Mouse (Mus musculus) Patski (cell line): ENCODE measurements around the gene Rho. TPM values are rescaled to one million over a fixed set of nuclear protein-coding genes. Genes with fewer than 3 reads are reported as not detected.

Experiments
- ATAC-seq: fragments of 100-300 bp; one replicate; pipeline ENCODE4 v1.8.0; 2021
- CTCF ChIA-PET: fragments of 350-600 bp; sonication (Branson Sonifier 250); formaldehyde crosslinking; loops from one replicate; lab custom pipeline; 2022; ENCODE audit warnings: inconsistent platforms; lab: Charles Lee
- POLR2A ChIA-PET: fragments of 350-600 bp; sonication (Branson Sonifier 250); formaldehyde crosslinking; loops from one replicate; lab custom pipeline; 2022; ENCODE audit warnings: antibody characterized with exemption, inconsistent platforms; lab: Charles Lee
- DNase-seq: peaks from one replicate; pipeline ENCODE4 v3.0.0-alpha.2; 2011; ENCODE audit warnings: low read depth, low spot score
- H3K27me3 ChIP-seq: fragments of 371-371 bp; one replicate; pipeline ENCODE4 v1.5.1; 2021
- CTCF ChIP-seq: fragments of 100-300 bp; IDR thresholded peaks from one replicate; pipeline ENCODE4 v1.5.1; 2021
- in situ Hi-C: fragments of 300-500 bp; cut with MboI; formaldehyde crosslinking; loops from 3 replicates; pipeline ENCODE4 v1.11.1; 2018; ENCODE audit warnings: low pct_unique_long_range_greater_than_20kb, mixed read lengths
- polyA plus RNA-seq: library from polyadenylated mRNA; unstranded; gene quantifications from one replicate; pipeline ENCODE4 v1.2.3, GENCODE M21; 2021

The Rho gene
- polyA plus RNA-seq, 1 experiment from 2014 or later: 0.12 TPM

DNA sequence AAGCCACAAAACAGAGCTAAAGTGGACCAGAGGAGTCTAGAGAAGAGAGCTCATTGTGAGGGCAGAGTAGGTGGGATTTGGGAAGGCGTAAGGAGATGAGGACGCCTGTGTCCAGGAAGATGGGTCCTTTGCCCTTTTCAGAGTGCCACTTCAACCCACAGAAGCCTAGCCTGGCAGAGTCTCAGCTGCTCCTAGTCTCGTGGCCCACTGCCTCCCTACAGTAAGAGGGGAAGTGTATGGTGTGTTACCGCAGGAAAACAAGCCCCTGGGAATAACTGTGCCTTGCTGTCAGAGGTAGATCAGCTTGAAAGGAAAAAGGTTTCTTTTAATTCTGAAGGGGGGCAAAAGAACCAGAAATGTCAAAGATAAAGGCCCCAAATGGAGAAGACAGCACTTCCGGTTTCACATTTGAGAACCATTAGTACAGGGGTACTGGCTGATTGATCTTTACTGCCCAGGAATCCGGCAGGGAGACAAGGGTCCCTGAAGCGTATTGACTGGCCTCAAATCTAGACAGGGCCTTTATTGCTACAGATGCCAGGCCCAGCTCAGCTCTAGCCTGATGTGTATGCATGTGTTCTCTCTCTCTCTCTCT lies 33.5 kb upstream of the Rho start:
- in situ Hi-C loops: loop anchor here (25.0 kb wide), 1 partner anchor 514 kb away; no protein-coding TSS in a partner anchor
- ChIA-PET CTCF (no interaction called here), POLR2A (interaction anchor here (0.8 kb wide), 1 partner anchor 35 kb away, joined by 3 read pairs; no protein-coding TSS in a partner anchor)
- ATAC-seq (no peak), DNase-seq (no peak)
- no peaks in the 10 kb centered on the region for H3K27me3 ChIP-seq
- TF ChIP-seq CTCF: no peak

DNA sequence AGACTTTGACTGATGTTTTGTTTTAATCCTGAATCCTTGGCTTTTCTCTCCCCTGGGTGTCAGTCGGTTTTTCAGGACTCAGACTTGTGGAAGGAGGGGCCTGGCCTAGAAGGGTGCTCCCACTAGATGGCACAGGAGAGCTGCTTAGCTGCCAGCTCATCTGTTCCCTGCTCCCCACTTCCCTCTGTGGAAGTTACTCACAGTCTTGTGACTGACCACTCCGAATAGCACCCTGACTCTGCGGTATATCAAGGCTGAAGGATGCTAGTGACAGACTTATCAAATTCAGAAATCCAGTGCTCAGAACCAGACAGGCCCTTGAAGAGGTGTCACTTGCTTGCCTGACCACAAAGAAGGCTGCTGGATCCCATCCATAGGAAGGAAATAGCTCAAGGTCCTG lies 30.5 kb upstream of the Rho start:
- DNase-seq (no peak), ATAC-seq (peak; percentile 64)
- ChIA-PET POLR2A (no interaction called here), CTCF (interaction anchor here (0.8 to 3.2 kb wide), 23 partner anchors 9 to 330 kb away, joined by 3 to 17 read pairs (median 4); partner anchors contain the start of genes Ift122, Mbd4 and Plxnd1)
- in situ Hi-C loops: loop anchor here (5.0 kb wide), 2 partner anchors 106 to 226 kb away; no protein-coding TSS in a partner anchor
- peak; percentile 94 for TF ChIP-seq CTCF
- no peaks in the 10 kb centered on the region for H3K27me3 ChIP-seq

DNA sequence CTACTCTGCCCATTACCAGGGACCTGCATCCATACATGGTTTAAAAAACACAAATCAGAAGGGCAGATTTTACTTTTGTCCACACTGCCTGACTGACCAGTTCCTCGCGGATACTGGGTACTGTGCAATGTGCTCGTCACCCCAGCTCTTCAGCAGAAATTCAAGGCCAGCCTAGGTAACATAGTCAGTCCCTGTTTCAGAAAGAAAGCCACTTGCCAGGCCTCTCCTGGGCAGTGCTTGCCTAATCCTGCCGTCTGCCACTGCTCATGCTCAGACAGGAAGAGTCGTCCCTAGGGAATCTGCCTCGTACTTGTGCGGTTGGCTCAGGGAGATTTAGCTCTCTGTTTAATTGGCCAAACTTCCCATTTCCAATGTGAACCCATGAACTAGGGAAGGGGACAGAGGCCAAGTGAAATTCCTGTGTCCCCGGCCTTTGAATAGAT lies 30.0 kb upstream of the Rho start:
- no peak for DNase-seq
- TF ChIP-seq CTCF: no peak
- in situ Hi-C loops: loop anchor here (5.0 kb wide), 2 partner anchors 106 to 226 kb away; no protein-coding TSS in a partner anchor

GRCm38 (mm10) chr6:115902545-115902944 lies 29.0 kb upstream of the Rho start:
- no peak for ATAC-seq
- ChIA-PET POLR2A (no interaction called here), CTCF (interaction anchor here (1.2 to 3.2 kb wide), 6 partner anchors 14 to 106 kb away, joined by 3 to 17 read pairs (median 5); partner anchors contain the start of genes Ift122 and Mbd4)

More for the DNA sequence above, 30.0 kb upstream of the Rho start:
- peak; percentile 27 for ATAC-seq
- CTCF ChIA-PET: interaction anchor here (1.1 to 3.2 kb wide), 17 partner anchors 9 to 281 kb away, joined by 3 to 17 read pairs (median 4); partner anchors contain the start of genes Ift122, Mbd4 and Plxnd1
- POLR2A ChIA-PET: no interaction called here
- no peaks in the 10 kb centered on the region for H3K27me3 ChIP-seq

DNA sequence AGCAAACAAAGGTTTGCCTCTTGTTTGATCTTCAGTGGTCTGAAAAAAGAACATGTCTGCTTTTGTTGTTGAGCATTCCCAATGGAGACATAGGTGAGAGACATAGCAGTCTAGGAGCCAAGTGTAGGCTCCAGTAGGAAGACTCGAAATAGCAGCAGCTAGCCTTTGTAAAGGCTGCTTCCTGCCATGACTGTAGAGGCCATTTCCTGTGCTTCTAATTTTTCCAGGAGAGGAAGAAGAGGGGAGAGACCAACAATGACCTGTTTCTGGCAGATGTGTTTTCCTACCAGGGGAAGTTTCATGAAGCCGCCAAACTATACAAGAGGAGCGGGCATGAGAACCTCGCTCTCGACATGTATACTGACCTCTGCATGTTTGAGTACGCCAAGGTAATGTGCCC lies 26.0 kb upstream of the Rho start:
- no peaks in the 10 kb centered on the region for H3K27me3 ChIP-seq
- TF ChIP-seq CTCF: no peak
- POLR2A ChIA-PET: no interaction called here
- CTCF ChIA-PET: no interaction called here
- in situ Hi-C loops: no loop called here
- DNase-seq (no peak), ATAC-seq (no peak)

More at GRCm38 (mm10) chr6:115902545-115902944, 29.0 kb upstream of the Rho start:
- in situ Hi-C loops: loop anchor here (5.0 kb wide), 2 partner anchors 105 to 225 kb away; no protein-coding TSS in a partner anchor
- no peak for DNase-seq
- TF ChIP-seq CTCF: no peak
- H3K27me3 ChIP-seq: no peaks in the 10 kb centered on the region

DNA sequence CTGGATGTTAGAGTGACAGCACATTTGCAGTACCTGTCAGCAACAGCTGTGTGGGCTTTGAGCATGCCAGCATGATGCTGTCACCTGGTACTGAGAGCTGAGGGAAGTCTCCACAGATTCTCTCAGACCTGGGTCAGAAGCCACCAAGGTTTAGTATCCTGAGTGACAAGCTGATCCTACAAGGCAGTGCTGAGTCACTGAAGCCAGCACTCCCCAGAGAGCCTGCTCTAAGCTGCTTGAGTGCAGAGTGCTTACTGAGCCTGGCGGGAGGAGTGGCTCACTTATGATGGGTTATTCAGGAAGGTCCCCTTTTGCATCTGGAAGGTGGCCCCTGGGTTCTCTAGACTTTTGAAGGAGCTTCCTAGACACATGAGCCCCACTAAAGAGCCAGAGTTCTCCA lies 25.1 kb upstream of the Rho start:
- CTCF ChIA-PET: no interaction called here
- no peaks in the 10 kb centered on the region for H3K27me3 ChIP-seq
- in situ Hi-C loops: no loop called here
- ATAC-seq: no peak
- no peak for TF ChIP-seq CTCF
- POLR2A ChIA-PET: no interaction called here
- no peak for DNase-seq

- no peak for TF ChIP-seq CTCF
- ChIA-PET POLR2A (no interaction called here), CTCF (no interaction called here)
- in situ Hi-C loops: no loop called here
- no peaks in the 10 kb centered on the region for H3K27me3 ChIP-seq
- ATAC-seq (no peak), DNase-seq (no peak)
These were observed 24.7 kb upstream of the Rho start for GRCm38 (mm10) chr6:115906871-115907270.

DNA sequence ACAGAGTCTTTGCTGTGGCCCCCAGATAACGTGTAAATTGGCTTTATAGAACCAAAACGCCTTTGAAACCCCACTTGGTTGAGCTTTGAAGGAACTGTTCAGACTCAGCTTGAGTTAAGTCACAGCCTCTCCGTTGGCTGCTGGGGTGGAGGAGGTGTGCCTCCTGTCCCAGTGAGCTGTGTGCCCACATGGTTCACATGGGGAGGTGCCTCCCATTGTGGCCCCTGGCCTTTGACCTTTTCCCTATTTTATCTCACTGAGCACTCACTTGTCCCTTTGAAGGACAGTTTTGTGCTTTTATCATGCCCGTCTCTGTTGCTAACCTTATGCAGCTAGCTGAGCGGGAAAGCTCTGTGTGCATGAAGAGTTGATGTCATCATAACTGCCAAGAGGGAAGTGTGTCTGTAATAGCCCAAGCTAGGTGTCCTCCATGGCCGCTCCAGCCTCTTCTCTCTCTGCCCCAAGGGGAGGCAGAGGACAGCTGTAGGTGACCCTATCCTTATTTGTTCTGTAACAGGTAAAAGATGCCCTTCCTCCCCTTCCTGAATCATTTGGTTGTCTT lies 23.0 kb upstream of the Rho start:
- no peaks in the 10 kb centered on the region for H3K27me3 ChIP-seq
- DNase-seq: no peak
- POLR2A ChIA-PET: no interaction called here
- in situ Hi-C loops: no loop called here
- no peak for ATAC-seq
- CTCF ChIA-PET: no interaction called here
- no peak for TF ChIP-seq CTCF

DNA sequence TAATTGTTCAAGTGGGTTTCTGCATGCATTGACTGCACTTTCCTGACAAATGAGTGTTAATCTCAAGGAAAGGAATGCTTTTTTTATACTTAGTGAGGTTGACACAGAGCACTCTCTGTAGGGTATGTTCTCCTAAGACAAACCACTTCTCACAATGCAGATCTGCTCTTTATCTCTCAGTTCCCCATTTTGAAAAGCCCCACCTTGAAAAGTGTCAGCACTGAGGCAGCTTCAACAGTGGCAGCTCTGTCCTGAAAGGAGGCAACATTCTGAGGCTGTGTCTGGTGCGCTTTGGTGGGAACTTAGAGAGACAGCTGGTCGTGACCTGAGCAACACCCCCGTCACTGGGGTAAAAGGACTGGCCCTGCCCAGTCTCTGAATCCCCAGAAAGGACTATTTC lies 22.5 kb upstream of the Rho start:
- no peaks in the 10 kb centered on the region for H3K27me3 ChIP-seq
- ChIA-PET POLR2A (no interaction called here), CTCF (no interaction called here)
- no peak for TF ChIP-seq CTCF
- in situ Hi-C loops: no loop called here
- DNase-seq (no peak), ATAC-seq (no peak)

DNA sequence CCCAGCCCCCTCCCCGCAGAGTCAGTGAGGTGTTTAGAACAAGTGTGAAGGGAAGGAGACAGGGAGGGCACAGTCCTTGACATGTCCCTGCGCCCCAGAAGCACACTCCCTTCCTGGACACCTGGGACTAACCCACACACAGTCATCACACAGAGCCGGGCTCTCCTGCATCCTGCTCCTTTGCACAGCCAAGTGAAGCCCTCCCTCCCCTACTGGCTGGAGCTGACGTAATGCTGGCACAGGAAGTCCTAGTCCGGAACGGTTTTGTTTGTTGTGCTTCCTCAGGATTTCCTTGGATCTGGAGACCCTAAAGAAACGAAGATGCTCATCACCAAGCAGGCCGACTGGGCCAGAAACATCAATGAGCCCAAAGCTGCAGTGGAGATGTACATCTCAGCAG lies 21.6 kb upstream of the Rho start:
- TF ChIP-seq CTCF: no peak
- no peaks in the 10 kb centered on the region for H3K27me3 ChIP-seq
- POLR2A ChIA-PET: no interaction called here
- CTCF ChIA-PET: no interaction called here
- DNase-seq (no peak), ATAC-seq (no peak)
- in situ Hi-C loops: no loop called here

DNA sequence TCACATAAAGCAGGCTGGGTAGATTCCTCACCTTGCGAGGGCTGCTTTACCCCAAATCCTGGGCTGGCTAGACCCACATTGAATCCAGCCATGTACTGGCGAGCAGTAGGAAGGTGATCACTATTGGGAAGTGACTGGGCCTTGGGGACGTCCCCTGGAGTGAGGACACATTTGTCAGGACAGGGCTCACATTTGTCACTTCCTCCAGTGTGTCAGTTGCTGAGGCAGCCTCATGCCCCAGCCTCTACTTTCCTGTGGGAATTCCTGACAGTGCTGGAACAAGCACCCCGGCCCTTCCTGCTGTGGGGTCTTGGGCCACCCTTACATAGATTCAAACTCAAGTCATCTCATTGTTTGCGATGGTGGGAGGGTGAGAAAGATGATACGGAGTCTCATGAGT lies 19.8 kb upstream of the Rho start:
- no peak for ATAC-seq
- H3K27me3 ChIP-seq: no peaks in the 10 kb centered on the region
- ChIA-PET POLR2A (no interaction called here), CTCF (no interaction called here)
- no peak for DNase-seq
- no peak for TF ChIP-seq CTCF
- in situ Hi-C loops: no loop called here
